Mouse (Mus musculus): ENCODE results near the gene Arhgap42.

- TF ChIP-seq CTCF (IDR thresholded peaks at IDR 0.05; ENCODE audit: borderline replicate concordance, extremely low read depth, insufficient read depth, insufficient read length) (no peak), POLR2A (IDR thresholded peaks at IDR 0.05; ENCODE audit: borderline replicate concordance, extremely low read depth, insufficient read depth, insufficient read length, poor library complexity, severe bottlenecking) (no peak)
Observed at GRCm38 (mm10) chr9:9218301-9218700, 20.6 kb downstream of the Arhgap42 start.

Data from brain, embryonic 14.5 days (tissue).